Mouse (Mus musculus): ENCODE results near the gene Fbxl13.

DNA sequence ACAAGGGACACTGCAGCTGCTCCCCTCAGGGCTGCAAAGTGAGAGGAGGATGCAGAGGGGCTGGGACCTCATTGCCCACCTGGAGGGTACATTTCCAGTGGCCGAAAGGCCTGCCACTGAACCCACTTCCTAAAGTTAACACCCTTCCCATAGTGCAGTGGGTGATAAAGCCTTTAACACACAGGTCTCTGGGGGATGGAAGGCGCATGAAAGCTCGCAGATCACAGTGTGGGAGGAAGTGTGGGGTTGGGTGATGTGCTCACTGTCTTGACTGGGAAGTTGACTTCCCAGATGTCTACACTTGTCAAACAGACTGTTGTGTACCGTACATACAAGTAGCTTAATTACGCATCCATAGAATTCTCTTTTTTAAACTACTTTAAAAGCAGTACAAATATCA lies 165.7 kb downstream of the Fbxl13 start:
- no peak for TF ChIP-seq CTCF (conservative IDR thresholded peaks at IDR 0.05; ENCODE audit: low read length)
- TF ChIP-seq POU5F1 (IDR thresholded peaks at IDR 0.05; ENCODE audit: borderline replicate concordance, low read length), result no peak
